Mouse (Mus musculus) CD4-positive helper T cell, adult 2 months (primary cell): Measurements from ENCODE around the gene Trim38.
A peak's percentile ranks its signal among the peaks of the same experiment; 100 is the strongest.
"Not testable (repeated sequence)": the region's sequence is repeated elsewhere in the genome, so short reads cannot be mapped to it uniquely, and the experiment has no call there.

ENCODE experiments used
- DNase-seq: peaks from one replicate; pipeline ENCODE4 v3.0.0-alpha.2; 2012; ENCODE audit warnings: low read depth, missing footprints, low spot score

Trim38 gene

GRCm38 (mm10) chr13:23769613-23770012 lies at the start of gene Trim38:
TSS of gene Trim38 (plus strand) at chr13:23769913.
- not testable (repeated sequence) for DNase-seq

- DNase-seq: no peak
These were observed 45.5 kb upstream of the Trim38 start for GRCm38 (mm10) chr13:23724239-23724638.

- DNase-seq: no peak
These were observed 44.5 kb upstream of the Trim38 start for GRCm38 (mm10) chr13:23725213-23725612.

- no peak for DNase-seq
These were observed 41.1 kb upstream of the Trim38 start for GRCm38 (mm10) chr13:23728472-23729191.

GRCm38 (mm10) chr13:23729192-23729525 lies 40.6 kb upstream of the Trim38 start:
- DNase-seq: no peak

GRCm38 (mm10) chr13:23729706-23730105 lies 40.0 kb upstream of the Trim38 start:
- no peak for DNase-seq

GRCm38 (mm10) chr13:23730479-23730878 lies 39.2 kb upstream of the Trim38 start:
- DNase-seq: no peak

- peak; percentile 64 for DNase-seq
These were observed 37.4 kb upstream of the Trim38 start for GRCm38 (mm10) chr13:23732156-23732804.

GRCm38 (mm10) chr13:23737091-23737490 lies 32.6 kb upstream of the Trim38 start:
- no peak for DNase-seq

- no peak for DNase-seq
These were observed 31.7 kb upstream of the Trim38 start for GRCm38 (mm10) chr13:23738041-23738440.

- peak; percentile 95 for DNase-seq
These were observed 31.0 kb upstream of the Trim38 start, which contains the start of gene Hist1h1c for GRCm38 (mm10) chr13:23738677-23739068. TSS of gene Hist1h1c (plus strand) at chr13:23738808.

- peak; percentile 94 for DNase-seq
These were observed 30.4 kb upstream of the Trim38 start for GRCm38 (mm10) chr13:23739069-23739921.

- DNase-seq: peak; percentile 92
These were observed 29.8 kb upstream of the Trim38 start for GRCm38 (mm10) chr13:23739922-23740252.

- DNase-seq: no peak
These were observed 29.4 kb upstream of the Trim38 start for GRCm38 (mm10) chr13:23740256-23740840.

GRCm38 (mm10) chr13:23740910-23741309 lies 28.8 kb upstream of the Trim38 start:
- no peak for DNase-seq

- no peak for DNase-seq
These were observed 27.7 kb upstream of the Trim38 start for GRCm38 (mm10) chr13:23742007-23742406.

GRCm38 (mm10) chr13:23743215-23743614 lies 26.5 kb upstream of the Trim38 start:
- DNase-seq: no peak

GRCm38 (mm10) chr13:23743963-23744362 lies 25.8 kb upstream of the Trim38 start:
- DNase-seq: no peak

- DNase-seq: no peak
These were observed 25.0 kb upstream of the Trim38 start for GRCm38 (mm10) chr13:23744421-23745380.

GRCm38 (mm10) chr13:23745381-23746161 lies 24.1 kb upstream of the Trim38 start, which contains the start of gene Hist1h3c:
TSS of gene Hist1h3c (minus strand) at chr13:23745602.
- DNase-seq: peak; percentile 91
